Mouse (Mus musculus) embryonic facial prominence, embryonic 14.5 days (tissue): ENCODE measurements around the gene Anxa5. TPM values are rescaled to one million over a fixed set of nuclear protein-coding genes. Genes with fewer than 3 reads are reported as not detected.

Experiments used
- ATAC-seq: fragments of 200-750 bp; cut with Nextera tagmentation; 2 replicates; pipeline ENCODE4 v1.8.0; 2017; ENCODE audit warnings: low read depth, moderate number of reproducible peaks, moderate TSS enrichment
- DNase-seq: peaks from one replicate; pipeline ENCODE4 v3.0.0-alpha.2; 2015; ENCODE audit warnings: low spot score
- H3K27ac ChIP-seq: fragments of 300-500 bp; sonication (generic); replicated peaks from 2 replicates; pipeline ENCODE4 v1.5.1; 2014; ENCODE audit warnings: low read depth, mild to moderate bottlenecking, low read length, moderate library complexity
- H3K27me3 ChIP-seq: fragments of 300-500 bp; sonication (generic); replicated peaks from 2 replicates; pipeline ENCODE4 v1.6.1; 2014; ENCODE audit warnings: low read length; ENCODE audit not compliant: control insufficient read depth, insufficient read depth
- H3K36me3 ChIP-seq: fragments of 300-500 bp; sonication (generic); 2 replicates; pipeline ENCODE4 v1.6.1; 2014; ENCODE audit warnings: low read length, mixed read lengths; ENCODE audit not compliant: control insufficient read depth, insufficient read depth
- H3K4me1 ChIP-seq: fragments of 300-500 bp; sonication (generic); 2 replicates; pipeline ENCODE4 v1.6.1; 2014; ENCODE audit warnings: antibody characterized with exemption, low read length; ENCODE audit not compliant: control insufficient read depth, insufficient read depth
- H3K4me2 ChIP-seq: fragments of 300-500 bp; sonication (generic); 2 replicates; pipeline ENCODE4 v1.6.1; 2014; ENCODE audit warnings: low read depth, mild to moderate bottlenecking, low read length, moderate library complexity, mixed read lengths
- H3K4me3 ChIP-seq: fragments of 300-500 bp; sonication (generic); 2 replicates; pipeline ENCODE4 v1.5.1; 2014; ENCODE audit warnings: low read depth, mild to moderate bottlenecking, low read length
- H3K9ac ChIP-seq: fragments of 300-500 bp; sonication (generic); 2 replicates; pipeline ENCODE4 v1.6.1; 2014; ENCODE audit warnings: low read depth, mild to moderate bottlenecking, low read length, moderate library complexity, mixed read lengths
- H3K9me3 ChIP-seq: fragments of 300-500 bp; sonication (generic); 2 replicates; pipeline ENCODE4 v1.6.1; 2016; ENCODE audit warnings: low read length; ENCODE audit not compliant: control insufficient read depth
- WGBS: fragments of 180-500 bp; shearing (Covaris S2); extraction: QIAGEN DNeasy Blood & Tissue Kit; methylation state at CpG from one replicate; pipeline ENCODE4 v1.1.7; 2014; 5-methylcytosine and 5-hydroxymethylcytosine counted together
- microRNA-seq: library from miRNA; unstranded; fragments of <30 nt; microRNA quantifications from one replicate; pipeline ENCODE4, GENCODE M21; 2016; ENCODE audit warnings: borderline number of aligned reads
- polyA plus RNA-seq: library from polyadenylated mRNA; unstranded; fragments of >200 nt; fragmentation: Nextera tagmentation; extraction: Ambion mirVana; gene quantifications from 2 replicates; pipeline ENCODE4 v1.2.1, GENCODE M21; 2014

Anxa5 gene
- polyA plus RNA-seq, 1 experiment from 2014 or later, result 458 TPM

- 80% methylated on average over 2 of the region's 2 CpGs for WGBS
- H3K4me3 ChIP-seq, result no peak overlapping the region
Observed at GRCm38 (mm10) chr3:36409456-36409855, 66.2 kb downstream of the Anxa5 start.

GRCm38 (mm10) chr3:36406967-36407366 lies 68.7 kb downstream of the Anxa5 start:
- no peak for ATAC-seq
- no peaks in the 10 kb centered on the region for H3K4me1 ChIP-seq
- H3K4me3 ChIP-seq, result no peak overlapping the region
- no peaks in the 10 kb centered on the region for H3K9me3 ChIP-seq
- H3K4me2 ChIP-seq, result no peak overlapping the region
- no peaks in the 10 kb centered on the region for H3K27me3 ChIP-seq
- no peak overlapping the region for H3K9ac ChIP-seq
- no peak for DNase-seq
- no peak overlapping the region for H3K27ac ChIP-seq
- 88% methylated on average over 5 of the region's 5 CpGs for WGBS
- no peaks in the 10 kb centered on the region for H3K36me3 ChIP-seq

More at GRCm38 (mm10) chr3:36409456-36409855, 66.2 kb downstream of the Anxa5 start:
- Histone ChIP-seq H3K36me3 (no peaks in the 10 kb centered on the region), H3K4me1 (no peaks in the 10 kb centered on the region), H3K9me3 (no peaks in the 10 kb centered on the region), H3K27me3 (no peaks in the 10 kb centered on the region), H3K4me2 (no peak overlapping the region), H3K27ac (no peak overlapping the region), H3K9ac (no peak overlapping the region)
- no peak for DNase-seq
- no peak for ATAC-seq

DNA sequence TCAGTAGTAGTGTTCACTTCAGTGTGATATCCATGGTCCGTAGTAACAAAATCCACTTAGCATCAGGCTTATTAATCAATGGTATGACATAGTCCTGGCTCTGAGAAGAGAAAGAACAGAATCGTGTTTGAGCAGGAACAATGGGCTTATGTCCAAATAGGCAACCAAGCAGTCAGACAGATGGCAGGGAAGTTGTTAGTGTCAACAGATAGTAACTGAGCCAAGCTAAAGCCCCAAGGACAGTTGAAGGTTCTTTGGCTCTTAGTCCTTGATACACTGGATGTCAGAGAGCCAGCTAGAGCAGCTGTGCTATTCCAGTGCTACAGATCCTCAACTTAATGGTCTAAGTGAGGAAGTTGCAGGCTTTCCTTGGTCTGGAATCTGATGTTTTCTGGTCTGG lies 69.4 kb downstream of the Anxa5 start:
- 61% methylated on average over 2 of the region's 2 CpGs for WGBS
- Histone ChIP-seq H3K27me3 (no peaks in the 10 kb centered on the region), H3K4me1 (no peaks in the 10 kb centered on the region), H3K9me3 (no peaks in the 10 kb centered on the region), H3K4me3 (no peak overlapping the region), H3K36me3 (no peaks in the 10 kb centered on the region), H3K4me2 (no peak overlapping the region), H3K9ac (no peak overlapping the region), H3K27ac (no peak overlapping the region)
- peak; percentile 25 for DNase-seq
- no peak for ATAC-seq

DNA sequence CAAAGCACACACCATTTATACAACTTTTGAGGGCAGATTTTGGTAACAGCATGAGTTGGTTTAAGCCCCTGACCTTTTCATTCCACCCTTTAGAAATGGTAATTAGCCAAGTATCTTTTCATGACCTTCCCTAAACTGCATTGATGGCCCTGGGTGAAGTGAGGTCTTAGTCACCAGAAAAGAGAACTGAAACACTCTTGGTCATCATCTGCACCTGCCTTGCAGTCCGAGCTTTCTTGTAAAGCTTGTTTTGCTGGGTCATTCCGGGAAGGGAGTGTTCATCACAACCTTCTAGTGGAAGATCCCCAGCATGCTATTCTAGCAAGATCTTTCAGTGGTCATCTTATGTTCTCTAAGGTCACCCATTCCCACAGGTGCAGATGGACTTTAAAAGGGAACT lies 73.8 kb downstream of the Anxa5 start:
- Histone ChIP-seq H3K27ac (no peak overlapping the region), H3K9me3 (no peaks in the 10 kb centered on the region), H3K4me2 (no peak overlapping the region), H3K36me3 (no peaks in the 10 kb centered on the region), H3K9ac (no peak overlapping the region), H3K4me3 (no peak overlapping the region), H3K27me3 (no peaks in the 10 kb centered on the region), H3K4me1 (no peaks in the 10 kb centered on the region)
- 63% methylated on average over 2 of the region's 2 CpGs for WGBS
- DNase-seq (no peak), ATAC-seq (no peak)

- H3K9me3 ChIP-seq, result no peaks in the 10 kb centered on the region
- no peaks in the 10 kb centered on the region for H3K36me3 ChIP-seq
- no peaks in the 10 kb centered on the region for H3K4me1 ChIP-seq
- no peaks in the 10 kb centered on the region for H3K27me3 ChIP-seq
- no peak overlapping the region for H3K4me2 ChIP-seq
- peak; percentile 59 for DNase-seq
- ATAC-seq, result peak; percentile 33; the same call in 1 of the 2 replicates
- no peak overlapping the region for H3K27ac ChIP-seq
- no peak overlapping the region for H3K9ac ChIP-seq
- 72% methylated on average over 10 of the region's 10 CpGs for WGBS
- no peak overlapping the region for H3K4me3 ChIP-seq
Observed at GRCm38 (mm10) chr3:36400657-36401056, 75.0 kb downstream of the Anxa5 start.

Small RNAs within 50 kb of the gene (microRNA-seq; reads per million reads assigned to microRNA genes)
- not detected for gene Mir7009

Other genes starting within 250 kb of the Anxa5 start
- gene 1810062G17Rik, start within 50 bp of the Anxa5 start, polyA plus RNA-seq, result 2.0 and 2.8 TPM in 2 replicates
- gene Gm11549, start 45.9 kb upstream of the Anxa5 start, polyA plus RNA-seq, result 0.33 and 0.73 TPM in 2 replicates
- gene Exosc9, start 76.7 kb upstream of the Anxa5 start, polyA plus RNA-seq, result 52.9 and 53.7 TPM in 2 replicates
- 159 and 177 TPM in 2 replicates for gene Ccna2, start 96.3 kb upstream of the Anxa5 start, polyA plus RNA-seq
- gene Bbs7, start 137.6 kb upstream of the Anxa5 start, polyA plus RNA-seq, result 14.9 and 15.5 TPM in 2 replicates
- 3.8 and 5.8 TPM in 2 replicates for gene Trpc3, start 214.3 kb upstream of the Anxa5 start, polyA plus RNA-seq